Mouse (Mus musculus): ENCODE data around the gene Kng2. TPM values are rescaled to one million over a fixed set of nuclear protein-coding genes. Genes with fewer than 3 reads are reported as not detected.

The Kng2 gene
- polyA plus RNA-seq, 1 experiment from 2014 or later, result 122 TPM

GRCm38 (mm10) chr16:22967383-22968030, 61.8 kb downstream of the Kng2 start:
- no peaks in the 10 kb centered on the region for H3K27me3 ChIP-seq (ENCODE audit: control insufficient read depth, insufficient read depth, low read depth, low read length)
- no peaks in the 10 kb centered on the region for H3K9me3 ChIP-seq (replicated peaks; ENCODE audit: control insufficient read depth, low read length)
- H3K27ac ChIP-seq (ENCODE audit: low read length), result no peak overlapping the region
- no peak overlapping the region for H3K4me2 ChIP-seq (ENCODE audit: low read depth, low read length)
- no peak overlapping the region for H3K4me3 ChIP-seq (ENCODE audit: low read depth, low read length)
- H3K4me1 ChIP-seq (ENCODE audit: control insufficient read depth, low read depth, low read length), result no peaks in the 10 kb centered on the region
- no peak for ATAC-seq (ENCODE audit: low read depth)
- no peaks in the 10 kb centered on the region for H3K36me3 ChIP-seq (ENCODE audit: control insufficient read depth, insufficient read depth)
- WGBS (ENCODE audit: insufficient replicate concordance), result 45% methylated on average over 1 of the region's 1 CpGs
- H3K9ac ChIP-seq (ENCODE audit: low read depth, low read length), result no peak overlapping the region

DNA sequence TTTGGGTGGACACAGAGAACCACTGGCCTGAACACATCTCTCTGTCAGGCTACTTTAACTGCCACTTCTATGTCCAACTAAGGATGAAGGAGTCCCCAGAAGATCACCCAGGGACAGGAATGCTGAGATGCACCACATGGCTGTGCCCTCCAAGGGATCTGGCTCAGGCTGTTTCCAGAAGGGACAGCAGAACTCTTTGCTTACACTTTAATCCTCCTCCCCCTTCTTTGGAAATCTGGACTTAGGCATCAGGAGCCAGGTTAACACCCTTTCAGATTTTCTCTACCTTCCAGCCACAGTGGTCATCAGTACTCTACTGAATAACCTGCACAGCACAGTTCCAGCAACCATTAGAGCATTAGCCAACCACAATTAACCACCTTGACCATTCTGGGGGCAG, 66.0 kb downstream of the Kng2 start:
- ATAC-seq (ENCODE audit: low read depth), result no peak
- H3K36me3 ChIP-seq (ENCODE audit: control insufficient read depth, insufficient read depth), result no peaks in the 10 kb centered on the region
- H3K4me3 ChIP-seq (ENCODE audit: low read depth, low read length), result no peak overlapping the region
- H3K27me3 ChIP-seq (ENCODE audit: control insufficient read depth, insufficient read depth, low read depth, low read length), result no peaks in the 10 kb centered on the region
- H3K9ac ChIP-seq (ENCODE audit: low read depth, low read length), result no peak overlapping the region
- H3K4me2 ChIP-seq (ENCODE audit: low read depth, low read length), result no peak overlapping the region
- H3K4me1 ChIP-seq (ENCODE audit: control insufficient read depth, low read depth, low read length), result no peaks in the 10 kb centered on the region
- no peak overlapping the region for H3K27ac ChIP-seq (ENCODE audit: low read length)
- no peaks in the 10 kb centered on the region for H3K9me3 ChIP-seq (replicated peaks; ENCODE audit: control insufficient read depth, low read length)

DNA sequence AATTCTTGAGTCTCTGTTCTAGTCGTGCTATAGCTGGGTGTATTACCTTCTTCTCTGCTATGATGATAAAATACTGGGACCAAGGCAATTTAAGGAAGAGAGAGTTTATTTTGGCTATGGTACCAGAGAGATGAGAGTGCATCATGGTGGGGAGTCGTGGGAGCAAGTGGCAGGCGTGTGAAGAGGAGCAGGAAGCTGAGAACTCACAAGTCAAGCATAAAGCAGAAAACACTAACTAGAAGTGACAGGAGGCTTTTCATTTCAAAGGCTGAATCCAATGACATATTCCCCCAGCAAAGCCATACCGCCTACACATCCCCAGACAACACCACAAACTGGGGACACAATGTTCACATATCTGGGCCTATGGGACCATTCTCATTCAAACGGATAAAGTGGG, 67.0 kb downstream of the Kng2 start:
- Histone ChIP-seq H3K9ac (ENCODE audit: low read depth, low read length) (no peak overlapping the region), H3K4me2 (ENCODE audit: low read depth, low read length) (no peak overlapping the region), H3K36me3 (ENCODE audit: control insufficient read depth, insufficient read depth) (no peaks in the 10 kb centered on the region), H3K9me3 (replicated peaks; ENCODE audit: control insufficient read depth, low read length) (no peaks in the 10 kb centered on the region), H3K27me3 (ENCODE audit: control insufficient read depth, insufficient read depth, low read depth, low read length) (no peaks in the 10 kb centered on the region), H3K4me1 (ENCODE audit: control insufficient read depth, low read depth, low read length) (no peaks in the 10 kb centered on the region), H3K27ac (ENCODE audit: low read length) (no peak overlapping the region), H3K4me3 (ENCODE audit: low read depth, low read length) (no peak overlapping the region)
- 60% methylated on average over 5 of the region's 5 CpGs for WGBS (ENCODE audit: insufficient replicate concordance)
- no peak for ATAC-seq (ENCODE audit: low read depth)

DNA sequence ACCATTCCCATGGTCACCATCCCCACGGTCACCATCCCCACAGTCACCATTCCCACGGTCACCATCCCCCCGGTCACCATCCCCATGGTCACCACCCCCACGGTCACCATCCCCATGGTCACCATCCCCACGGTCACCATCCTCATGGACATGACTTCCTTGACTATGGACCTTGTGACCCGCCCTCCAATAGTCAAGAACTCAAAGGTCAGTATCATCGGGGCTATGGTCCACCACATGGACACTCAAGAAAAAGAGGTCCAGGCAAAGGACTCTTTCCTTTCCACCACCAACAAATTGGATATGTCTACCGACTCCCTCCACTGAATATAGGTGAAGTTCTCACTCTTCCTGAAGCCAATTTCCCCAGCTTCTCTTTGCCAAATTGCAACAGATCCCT, 68.2 kb downstream of the Kng2 start:
- H3K4me3 ChIP-seq (ENCODE audit: low read depth, low read length), result no peak overlapping the region
- no peak for ATAC-seq (ENCODE audit: low read depth)
- no peak overlapping the region for H3K27ac ChIP-seq (ENCODE audit: low read length)
- no peaks in the 10 kb centered on the region for H3K9me3 ChIP-seq (replicated peaks; ENCODE audit: control insufficient read depth, low read length)
- H3K36me3 ChIP-seq (ENCODE audit: control insufficient read depth, insufficient read depth), result no peaks in the 10 kb centered on the region
- H3K27me3 ChIP-seq (ENCODE audit: control insufficient read depth, insufficient read depth, low read depth, low read length), result no peaks in the 10 kb centered on the region
- H3K9ac ChIP-seq (ENCODE audit: low read depth, low read length), result no peak overlapping the region
- WGBS (ENCODE audit: insufficient replicate concordance), result 67% methylated on average over 8 of the region's 8 CpGs
- H3K4me1 ChIP-seq (ENCODE audit: control insufficient read depth, low read depth, low read length), result no peaks in the 10 kb centered on the region
- no peak overlapping the region for H3K4me2 ChIP-seq (ENCODE audit: low read depth, low read length)

DNA sequence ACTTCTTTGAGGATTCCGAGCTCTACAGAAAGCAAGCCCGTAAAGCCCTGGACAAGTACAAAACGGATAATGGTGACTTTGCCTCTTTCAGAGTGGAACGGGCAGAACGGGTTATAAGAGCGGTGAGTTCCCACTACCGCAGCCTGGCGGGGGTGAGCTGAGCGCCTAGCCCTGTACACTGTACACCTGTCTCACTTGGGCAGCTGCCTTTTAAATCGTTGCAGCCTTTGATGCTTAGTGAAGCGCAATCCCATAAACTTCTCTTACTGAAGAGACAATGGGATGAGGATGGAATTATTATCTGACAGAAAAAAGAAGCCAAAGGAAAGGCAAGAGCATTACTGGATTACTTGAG, 73.2 kb downstream of the Kng2 start:
- H3K9me3 ChIP-seq (replicated peaks; ENCODE audit: control insufficient read depth, low read length), result no peaks in the 10 kb centered on the region
- H3K36me3 ChIP-seq (ENCODE audit: control insufficient read depth, insufficient read depth), result no peaks in the 10 kb centered on the region
- no peak for ATAC-seq (ENCODE audit: low read depth)
- H3K9ac ChIP-seq (ENCODE audit: low read depth, low read length), result no peak overlapping the region
- WGBS (ENCODE audit: insufficient replicate concordance), result 79% methylated on average over 11 of the region's 11 CpGs
- no peaks in the 10 kb centered on the region for H3K4me1 ChIP-seq (ENCODE audit: control insufficient read depth, low read depth, low read length)
- H3K27me3 ChIP-seq (ENCODE audit: control insufficient read depth, insufficient read depth, low read depth, low read length), result no peaks in the 10 kb centered on the region
- H3K4me3 ChIP-seq (ENCODE audit: low read depth, low read length), result no peak overlapping the region
- H3K27ac ChIP-seq (ENCODE audit: low read length), result no peak overlapping the region
- H3K4me2 ChIP-seq (ENCODE audit: low read depth, low read length), result no peak overlapping the region

DNA sequence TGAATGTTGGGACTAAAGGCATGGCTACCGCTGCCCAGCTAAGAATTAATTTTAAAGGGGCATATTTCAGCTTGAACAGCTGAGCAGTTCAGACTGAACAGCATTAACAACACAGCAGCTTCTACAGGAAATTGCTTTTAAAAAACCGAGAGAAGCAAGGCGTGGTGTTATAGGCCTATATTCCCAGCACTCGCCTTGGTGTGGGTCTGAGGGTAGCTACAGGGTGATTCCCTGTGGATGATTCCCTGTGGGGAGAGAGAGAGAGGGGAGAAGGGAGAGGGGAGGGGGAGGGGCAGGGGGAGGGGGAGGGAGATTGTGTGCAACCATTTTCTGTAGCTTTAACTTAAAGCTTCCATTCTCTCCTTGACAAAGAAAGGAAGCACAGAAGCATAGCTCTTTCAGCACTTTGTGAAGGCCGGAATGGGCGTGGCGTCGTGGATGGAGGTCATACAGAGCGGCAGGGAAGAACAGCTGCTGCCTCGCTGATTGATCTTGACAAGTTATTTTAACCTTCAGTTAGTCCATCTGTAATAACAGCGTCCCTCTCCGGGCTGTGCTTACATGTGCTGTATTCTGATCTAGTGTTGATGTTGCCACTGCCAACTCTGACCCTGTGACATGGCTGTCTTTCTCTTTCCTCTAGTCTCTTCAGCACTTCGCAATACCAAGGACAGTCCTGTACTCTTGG, 73.7 kb downstream of the Kng2 start:
- H3K9me3 ChIP-seq (replicated peaks; ENCODE audit: control insufficient read depth, low read length), result no peaks in the 10 kb centered on the region
- no peak overlapping the region for H3K27ac ChIP-seq (ENCODE audit: low read length)
- H3K36me3 ChIP-seq (ENCODE audit: control insufficient read depth, insufficient read depth), result no peaks in the 10 kb centered on the region
- no peak overlapping the region for H3K4me2 ChIP-seq (ENCODE audit: low read depth, low read length)
- no peaks in the 10 kb centered on the region for H3K4me1 ChIP-seq (ENCODE audit: control insufficient read depth, low read depth, low read length)
- H3K27me3 ChIP-seq (ENCODE audit: control insufficient read depth, insufficient read depth, low read depth, low read length), result no peaks in the 10 kb centered on the region
- WGBS (ENCODE audit: insufficient replicate concordance), result 54% methylated on average over 13 of the region's 13 CpGs
- H3K9ac ChIP-seq (ENCODE audit: low read depth, low read length), result no peak overlapping the region
- no peak for ATAC-seq (ENCODE audit: low read depth)
- no peak overlapping the region for H3K4me3 ChIP-seq (ENCODE audit: low read depth, low read length)

DNA sequence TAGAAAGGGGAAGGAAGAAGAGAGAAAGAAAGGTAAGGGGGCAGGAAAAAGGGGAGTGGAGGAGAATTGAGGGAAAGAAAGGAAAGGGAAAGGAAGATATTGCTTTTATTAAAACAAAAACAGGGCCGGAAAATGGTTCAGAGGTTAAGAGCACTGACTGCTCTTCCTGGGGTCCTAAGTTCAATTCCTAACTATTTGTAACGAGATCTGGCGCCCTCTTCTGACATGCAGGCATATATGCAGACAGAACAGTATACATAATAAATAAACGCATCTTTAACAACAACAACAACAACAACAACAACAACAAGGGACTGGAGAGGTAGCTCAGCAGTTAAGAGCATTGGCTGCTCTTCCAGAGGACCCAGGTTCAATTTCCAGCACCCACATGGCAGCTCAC, 76.2 kb downstream of the Kng2 start:
- H3K36me3 ChIP-seq (ENCODE audit: control insufficient read depth, insufficient read depth), result no peaks in the 10 kb centered on the region
- no peak overlapping the region for H3K4me3 ChIP-seq (ENCODE audit: low read depth, low read length)
- H3K27ac ChIP-seq (ENCODE audit: low read length), result no peak overlapping the region
- 22% methylated on average over 4 of the region's 4 CpGs for WGBS (ENCODE audit: insufficient replicate concordance)
- H3K27me3 ChIP-seq (ENCODE audit: control insufficient read depth, insufficient read depth, low read depth, low read length), result no peaks in the 10 kb centered on the region
- ATAC-seq (ENCODE audit: low read depth), result no peak
- H3K9me3 ChIP-seq (replicated peaks; ENCODE audit: control insufficient read depth, low read length), result no peaks in the 10 kb centered on the region
- H3K9ac ChIP-seq (ENCODE audit: low read depth, low read length), result no peak overlapping the region
- H3K4me2 ChIP-seq (ENCODE audit: low read depth, low read length), result no peak overlapping the region
- no peaks in the 10 kb centered on the region for H3K4me1 ChIP-seq (ENCODE audit: control insufficient read depth, low read depth, low read length)

DNA sequence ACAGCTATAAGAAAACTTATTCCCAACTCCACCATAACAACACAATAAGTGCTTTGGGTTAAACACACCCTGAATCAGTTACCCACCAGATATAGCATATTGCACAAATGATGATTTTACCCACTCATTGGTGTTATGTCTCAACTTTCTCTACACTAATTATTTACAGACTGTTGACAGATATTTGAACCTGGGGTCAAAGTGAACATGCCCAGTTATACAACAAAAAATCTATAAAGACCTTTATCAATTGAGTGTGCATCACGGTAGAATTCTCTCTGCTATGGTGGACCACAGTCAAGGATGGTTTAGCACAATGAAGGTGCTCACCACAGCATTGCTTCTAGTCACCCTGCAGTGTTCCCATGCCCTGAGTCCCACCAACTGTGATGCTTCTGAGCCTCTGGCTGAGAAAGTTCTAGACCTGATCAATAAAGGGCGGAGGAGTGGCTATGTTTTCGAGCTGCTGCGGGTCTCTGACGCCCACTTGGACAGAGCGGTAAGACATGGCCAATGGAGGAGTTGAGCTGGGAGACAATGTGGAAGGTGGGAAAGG, 78.4 kb downstream of the Kng2 start, which contains the start of gene Hrg:
TSS of gene Hrg (plus strand) at position 233 of the 556 bp plus-strand sequence.
- Histone ChIP-seq H3K27ac (ENCODE audit: low read length) (no peak within 1 kb of the TSS), H3K9me3 (replicated peaks; ENCODE audit: control insufficient read depth, low read length) (no peaks in the 10 kb centered on the region), H3K36me3 (ENCODE audit: control insufficient read depth, insufficient read depth) (no peaks in the 10 kb centered on the region), H3K9ac (ENCODE audit: low read depth, low read length) (no peak within 1 kb of the TSS), H3K27me3 (ENCODE audit: control insufficient read depth, insufficient read depth, low read depth, low read length) (no peaks in the 10 kb centered on the region), H3K4me2 (ENCODE audit: low read depth, low read length) (no peak within 1 kb of the TSS), H3K4me1 (ENCODE audit: control insufficient read depth, low read depth, low read length) (no peaks in the 10 kb centered on the region), H3K4me3 (ENCODE audit: low read depth, low read length) (no peak within 1 kb of the TSS)
- peak; percentile 32; the same call in 1 of the 2 replicates for ATAC-seq (ENCODE audit: low read depth)
- WGBS (ENCODE audit: insufficient replicate concordance), result 68% methylated on average over 6 of the region's 6 CpGs

- 56% methylated on average over 2 of the region's 2 CpGs for WGBS (ENCODE audit: insufficient replicate concordance)
- ATAC-seq (ENCODE audit: low read depth), result no peak
- H3K9ac ChIP-seq (ENCODE audit: low read depth, low read length), result no peak overlapping the region
- H3K27me3 ChIP-seq (ENCODE audit: control insufficient read depth, insufficient read depth, low read depth, low read length), result no peaks in the 10 kb centered on the region
- no peak overlapping the region for H3K27ac ChIP-seq (ENCODE audit: low read length)
- no peaks in the 10 kb centered on the region for H3K9me3 ChIP-seq (replicated peaks; ENCODE audit: control insufficient read depth, low read length)
- no peaks in the 10 kb centered on the region for H3K36me3 ChIP-seq (ENCODE audit: control insufficient read depth, insufficient read depth)
- no peak overlapping the region for H3K4me2 ChIP-seq (ENCODE audit: low read depth, low read length)
- no peaks in the 10 kb centered on the region for H3K4me1 ChIP-seq (ENCODE audit: control insufficient read depth, low read depth, low read length)
- no peak overlapping the region for H3K4me3 ChIP-seq (ENCODE audit: low read depth, low read length)
These were observed 81.9 kb downstream of the Kng2 start for GRCm38 (mm10) chr16:22947371-22947770.

All from liver, embryonic 16.5 days (tissue).